Mouse (Mus musculus) thymus, postnatal 0 days (tissue): Measurements from ENCODE around the gene Nav2. TPM values are rescaled to one million over a fixed set of nuclear protein-coding genes. Genes with fewer than 3 reads are reported as not detected.

ENCODE experiments used
- DNase-seq: peaks from one replicate; pipeline ENCODE4 v3.0.0-alpha.2; 2015; ENCODE audit warnings: low spot score
- polyA plus RNA-seq: library from polyadenylated mRNA; unstranded; fragments of >200 nt; fragmentation: Nextera tagmentation; extraction: Ambion mirVana; gene quantifications from 2 replicates; pipeline ENCODE4 v1.2.1, GENCODE M21; 2015

Nav2 gene
- polyA plus RNA-seq, result 16.3 and 26.8 TPM in 2 replicates

DNA sequence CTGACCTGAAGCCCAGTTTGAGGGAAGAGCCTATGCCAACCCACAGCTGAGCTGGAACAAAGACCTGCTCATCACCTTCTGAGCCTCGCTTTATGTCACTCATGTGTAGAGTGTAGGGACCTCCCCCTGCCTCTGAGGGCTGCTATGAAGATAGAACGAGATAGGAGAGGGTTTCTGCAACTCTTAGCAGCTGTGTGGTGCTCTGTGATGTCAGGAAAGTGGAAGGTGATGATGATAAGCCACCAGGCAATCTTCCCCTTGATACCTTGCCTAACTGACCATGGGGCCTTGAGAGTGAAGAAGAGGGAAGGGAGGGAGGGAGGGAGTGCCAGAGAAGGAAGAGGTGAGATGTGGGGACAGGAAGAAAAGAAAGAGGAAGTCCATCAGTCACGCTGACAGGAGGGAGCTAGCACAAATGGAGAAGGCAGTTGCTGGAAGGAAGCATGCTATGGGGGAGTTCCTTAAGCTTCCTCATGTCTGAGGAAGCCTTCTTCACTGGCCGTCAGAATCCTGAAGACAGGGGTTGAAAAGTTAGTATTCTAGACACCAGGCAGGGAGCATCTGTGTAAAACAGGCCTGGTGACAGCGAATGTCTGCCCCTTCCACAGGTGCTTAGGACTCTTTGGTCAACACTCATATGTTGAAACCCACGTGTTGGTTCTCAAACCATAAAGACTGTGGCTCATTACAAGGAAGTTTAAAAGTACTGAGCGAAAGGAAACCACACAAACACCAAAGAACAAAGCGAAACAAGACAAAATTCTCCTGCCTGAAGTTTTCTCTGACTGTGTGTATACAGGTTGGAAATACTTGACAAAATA lies at the start of gene Nav2:
Gene Nav2, plus strand, starts transcription at position 196 of the 821 bp plus-strand sequence.
- DNase-seq, result peak; percentile 53

DNA sequence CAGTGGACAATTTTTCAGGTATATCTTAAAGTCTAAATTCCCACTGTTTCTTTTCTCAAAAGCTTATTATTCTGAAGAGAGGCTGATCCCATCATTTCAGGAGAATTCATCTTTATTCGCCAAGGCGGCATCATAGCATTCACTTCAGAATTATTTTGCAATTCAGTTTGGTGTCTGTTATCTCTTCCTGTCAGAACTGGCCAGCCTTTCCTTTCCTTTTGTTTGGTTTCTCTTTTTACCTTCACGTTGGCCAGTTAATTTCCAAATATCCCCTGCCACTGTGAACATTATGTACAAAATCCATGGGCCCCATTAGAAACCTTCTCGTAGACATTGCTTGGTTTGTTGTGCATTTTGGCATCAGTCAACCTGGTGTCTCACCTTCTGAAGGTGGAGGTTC lies 49.2 kb upstream of the Nav2 start:
- DNase-seq, result no peak

- DNase-seq, result no peak
These were observed 47.6 kb upstream of the Nav2 start for GRCm38 (mm10) chr7:48860948-48861347.

DNA sequence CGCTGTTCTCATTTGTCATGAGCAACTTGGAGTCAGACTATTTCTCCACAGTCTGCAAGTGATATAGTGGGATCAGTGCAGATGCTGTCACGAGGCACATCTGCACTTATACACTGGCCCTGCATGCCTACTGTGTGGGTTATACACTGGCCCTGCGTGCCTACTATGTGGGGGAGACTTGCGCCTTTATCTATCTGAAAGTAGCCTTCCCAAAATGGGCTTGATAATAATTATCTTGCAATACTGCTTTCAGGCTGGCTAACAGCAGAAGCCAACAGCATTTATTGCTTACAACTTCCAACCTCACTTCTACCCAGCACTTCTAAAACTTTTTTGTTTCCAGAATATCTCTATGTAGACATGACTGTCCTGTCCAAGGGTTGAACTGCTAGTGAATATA lies 46.7 kb upstream of the Nav2 start:
- no peak for DNase-seq

- DNase-seq, result no peak
These were observed 44.3 kb upstream of the Nav2 start for GRCm38 (mm10) chr7:48864199-48864598.

DNA sequence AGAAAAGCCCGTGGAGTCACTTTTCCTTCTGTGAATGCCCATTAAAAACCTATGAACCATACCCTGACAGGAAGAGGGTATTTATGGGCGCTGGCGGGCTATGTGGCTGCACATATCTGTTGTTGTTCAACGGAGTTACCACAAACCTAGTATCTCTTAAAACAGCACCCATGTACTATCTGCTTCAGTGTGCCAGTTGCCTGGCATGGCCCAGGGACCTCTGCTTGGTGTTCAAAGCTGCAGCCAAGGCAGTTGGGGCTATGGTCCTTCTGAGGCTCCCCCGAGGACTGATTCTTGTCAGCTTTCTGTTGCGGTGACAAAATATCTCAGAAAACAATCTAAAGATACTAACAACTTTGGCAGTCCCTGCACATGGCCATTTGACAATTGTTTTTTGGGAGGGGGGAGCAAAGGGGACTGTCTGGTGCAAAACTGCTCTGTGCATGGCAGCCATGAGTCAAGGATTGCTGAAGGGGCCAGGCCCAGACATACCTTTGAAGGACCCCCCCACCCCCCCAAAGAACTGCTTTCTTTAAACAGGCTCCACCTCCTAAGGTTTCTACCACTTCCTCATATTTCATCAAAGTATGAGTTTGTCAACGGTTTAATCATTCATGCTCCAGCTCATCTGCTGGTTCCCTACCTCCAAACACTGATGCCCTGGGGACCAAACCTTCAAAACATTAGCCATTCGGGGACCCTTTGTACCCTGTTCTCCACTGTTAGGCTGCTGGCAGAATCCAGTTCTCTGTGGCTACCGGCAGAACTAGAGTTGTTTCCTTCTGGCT lies 43.7 kb upstream of the Nav2 start:
- DNase-seq, result no peak

GRCm38 (mm10) chr7:48867576-48867975 lies 40.9 kb upstream of the Nav2 start:
- no peak for DNase-seq

GRCm38 (mm10) chr7:48870144-48870543 lies 38.4 kb upstream of the Nav2 start:
- no peak for DNase-seq

- DNase-seq, result no peak
These were observed 37.8 kb upstream of the Nav2 start for GRCm38 (mm10) chr7:48870579-48871180.

DNA sequence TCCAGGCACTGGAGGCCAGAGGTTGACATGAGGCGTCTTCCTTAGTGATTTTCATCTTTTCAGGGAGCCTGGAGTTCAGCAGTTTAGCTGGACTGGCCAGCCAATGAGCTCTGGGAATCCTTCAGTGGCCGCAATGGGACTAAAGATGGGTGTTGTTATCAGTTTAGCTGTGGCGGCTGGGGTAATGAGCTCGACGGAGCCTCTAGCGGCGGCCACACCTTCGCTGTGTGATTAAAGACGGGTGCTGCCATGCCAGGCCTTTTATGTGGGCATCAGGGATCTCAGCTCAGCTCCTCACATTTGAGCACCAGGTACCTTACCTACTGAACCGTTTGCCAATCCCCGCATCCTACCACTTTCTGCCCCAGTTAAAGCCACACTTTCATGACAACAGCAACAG lies 37.2 kb upstream of the Nav2 start:
- no peak for DNase-seq

DNA sequence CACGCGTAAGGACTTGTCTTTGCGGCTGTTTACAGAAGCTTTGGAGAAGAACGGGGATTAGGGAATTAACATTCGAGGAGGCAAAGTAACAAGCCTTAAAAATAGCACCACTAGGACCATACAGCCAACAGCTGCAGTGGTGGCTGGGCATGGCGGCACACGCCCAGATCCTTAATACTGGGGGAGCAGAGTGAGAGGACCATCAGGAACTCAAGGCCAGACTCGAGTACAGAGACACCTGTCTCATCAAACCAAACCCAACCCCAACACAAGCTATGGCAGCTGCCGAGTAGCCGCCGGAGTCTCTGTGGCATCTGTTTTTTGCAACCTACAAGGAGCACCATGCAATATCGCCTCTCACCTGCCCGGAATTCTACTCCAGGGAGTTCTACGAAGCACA lies 33.4 kb upstream of the Nav2 start:
- no peak for DNase-seq

DNA sequence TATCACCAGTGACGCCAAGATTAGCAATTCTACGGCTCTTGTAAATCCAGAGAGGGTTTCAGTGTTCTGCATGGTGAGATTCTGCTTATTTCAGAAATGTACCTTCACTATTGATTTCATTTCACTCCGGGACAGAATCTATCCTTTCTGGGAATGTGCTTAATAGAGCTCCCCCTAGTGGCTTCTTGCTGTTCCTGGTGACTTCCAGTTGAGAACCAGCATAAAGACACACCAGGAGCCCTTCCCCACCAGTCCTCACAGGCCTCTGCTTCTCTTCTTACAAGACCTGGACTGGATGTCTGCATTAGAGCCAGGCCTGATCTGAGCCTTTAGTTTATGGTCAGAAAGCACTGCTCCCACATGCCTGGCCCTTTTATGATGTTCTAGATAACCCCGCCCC lies 32.0 kb upstream of the Nav2 start:
- peak; percentile 48 for DNase-seq

- no peak for DNase-seq
These were observed 30.6 kb upstream of the Nav2 start for GRCm38 (mm10) chr7:48877786-48878390.

- no peak for DNase-seq
These were observed 28.9 kb upstream of the Nav2 start for GRCm38 (mm10) chr7:48879574-48879973.

GRCm38 (mm10) chr7:48880591-48881481 lies 27.7 kb upstream of the Nav2 start:
- peak; percentile 97 for DNase-seq

- DNase-seq, result peak; percentile 62
These were observed 27.0 kb upstream of the Nav2 start, which contains the start of gene E2f8 for GRCm38 (mm10) chr7:48881486-48881885. TSS of gene E2f8 (minus strand) at chr7:48881596.

GRCm38 (mm10) chr7:48881971-48882609 lies 26.4 kb upstream of the Nav2 start:
- peak; percentile 12 for DNase-seq

DNA sequence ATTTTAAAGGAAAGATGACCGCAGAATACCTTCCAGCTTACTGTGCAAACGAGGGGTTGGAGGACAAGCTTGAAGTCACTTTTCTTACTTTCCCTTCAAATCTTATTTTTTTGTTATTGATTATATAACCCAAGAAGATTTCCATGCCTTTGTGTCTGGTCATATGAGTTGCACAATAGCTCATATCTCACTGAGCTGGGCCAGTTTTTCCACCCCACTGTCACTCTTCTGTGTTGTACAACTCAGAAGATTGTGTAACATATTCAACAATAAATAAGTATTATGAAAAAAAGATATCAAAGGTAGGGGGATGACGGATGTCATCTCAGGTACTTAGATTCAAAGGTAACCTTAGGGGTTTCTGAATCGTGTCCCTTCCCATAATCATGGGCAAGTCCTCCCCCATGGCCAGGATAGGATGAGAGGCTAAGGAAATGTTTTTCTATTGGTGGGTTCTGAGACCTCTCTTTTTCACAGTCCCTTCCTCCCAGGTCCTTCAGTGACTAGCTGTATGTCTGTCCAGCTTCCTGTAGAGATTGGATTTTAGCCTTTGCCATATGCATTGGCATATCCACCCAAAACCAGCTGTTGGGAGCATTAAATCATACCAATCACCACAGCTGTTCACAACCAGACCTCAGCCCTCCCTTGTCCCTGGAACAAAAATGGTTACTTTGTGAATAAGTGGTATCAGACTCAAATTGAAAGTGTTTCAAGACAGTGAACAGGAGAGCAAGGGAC lies 24.8 kb upstream of the Nav2 start:
- no peak for DNase-seq

GRCm38 (mm10) chr7:48884266-48884611 lies 24.3 kb upstream of the Nav2 start:
- DNase-seq, result no peak
